Mouse (Mus musculus) myocyte (in vitro differentiated cells): ENCODE data around the gene Cdr2l. TPM values are rescaled to one million over a fixed set of nuclear protein-coding genes. Genes with fewer than 3 reads are reported as not detected.
A peak's percentile ranks its signal among the peaks of the same experiment; 100 is the strongest.

Source experiments
- H3K27me3 ChIP-seq: one replicate; pipeline ENCODE4 v1.6.1; 2011; ENCODE audit not compliant: control insufficient read depth, insufficient read depth, insufficient read length
- H3K36me3 ChIP-seq: one replicate; pipeline ENCODE4 v1.6.1; 2011; ENCODE audit not compliant: control insufficient read depth, insufficient read depth
- H3K4me2 ChIP-seq: one replicate; pipeline ENCODE4 v1.6.1; 2011; ENCODE audit warnings: low read depth, control low read depth
- H3K4me3 ChIP-seq: one replicate; pipeline ENCODE4 v1.5.1; 2011; ENCODE audit warnings: mild to moderate bottlenecking, control low read depth, moderate library complexity
- H3K79me2 ChIP-seq: one replicate; pipeline ENCODE4 v1.6.1; 2011; ENCODE audit not compliant: control insufficient read depth, insufficient read depth
- H3ac ChIP-seq: one replicate; pipeline ENCODE4 v1.6.1; 2011; ENCODE audit not compliant: control insufficient read depth, insufficient read length
- CEBPB ChIP-seq: IDR thresholded peaks from 2 replicates; pipeline ENCODE4 v1.6.1; 2011; ENCODE audit warnings: mild to moderate bottlenecking, moderate library complexity; ENCODE audit not compliant: poor library complexity, insufficient read depth, severe bottlenecking
- E2F4 ChIP-seq: IDR thresholded peaks from one replicate; pipeline ENCODE4 v1.6.1; 2011; ENCODE audit warnings: mild to moderate bottlenecking, control low read depth, moderate library complexity; ENCODE audit not compliant: insufficient read depth
- MAX ChIP-seq: IDR thresholded peaks from one replicate; pipeline ENCODE4 v1.6.1; 2011; ENCODE audit warnings: low read depth, mild to moderate bottlenecking, control low read depth
- MYOD1 ChIP-seq, 3 experiments: IDR thresholded peaks; one replicate each; pipeline ENCODE4 v1.6.1; 2011; ENCODE audit warnings: control low read depth in 2 of 3, low read depth in 2 of 3, mild to moderate bottlenecking in 2 of 3, moderate library complexity in 1 of 3; ENCODE audit not compliant: insufficient read length in 2 of 3, control insufficient read depth in 1 of 3
- MYOG ChIP-seq, 3 experiments: IDR thresholded peaks; one replicate each; pipeline ENCODE4 v1.6.1; 2011; ENCODE audit warnings: control low read depth in 2 of 3, low read depth in 2 of 3, mild to moderate bottlenecking in 2 of 3; ENCODE audit not compliant: insufficient read length in 2 of 3, control insufficient read depth in 1 of 3, insufficient read depth in 1 of 3
- POLR2A ChIP-seq: IDR thresholded peaks from one replicate; pipeline ENCODE4 v1.6.1; 2011; ENCODE audit warnings: low read depth, mild to moderate bottlenecking, control low read depth, moderate library complexity; ENCODE audit not compliant: insufficient read length
- POLR2AphosphoS2 ChIP-seq: IDR thresholded peaks from one replicate; pipeline ENCODE4 v1.6.1; 2011; ENCODE audit warnings: low read depth, control low read depth; ENCODE audit not compliant: insufficient read length
- REST ChIP-seq: IDR thresholded peaks from one replicate; pipeline ENCODE4 v1.6.1; 2011; ENCODE audit warnings: mild to moderate bottlenecking, control low read depth, moderate library complexity; ENCODE audit not compliant: insufficient read depth, insufficient read length
- SRF ChIP-seq: IDR thresholded peaks from one replicate; pipeline ENCODE4 v1.6.1; 2011; ENCODE audit warnings: low read depth; ENCODE audit not compliant: control insufficient read depth, insufficient read length
- TCF12 ChIP-seq: IDR thresholded peaks from one replicate; pipeline ENCODE4 v1.6.1; 2011; ENCODE audit warnings: mild to moderate bottlenecking, control low read depth; ENCODE audit not compliant: poor library complexity, insufficient read depth, severe bottlenecking
- TCF3 ChIP-seq: IDR thresholded peaks from one replicate; pipeline ENCODE4 v1.6.1; 2011; ENCODE audit warnings: low read depth, control low read depth; ENCODE audit not compliant: insufficient read length
- USF1 ChIP-seq: IDR thresholded peaks from one replicate; pipeline ENCODE4 v1.6.1; 2011; ENCODE audit warnings: low read depth, mild to moderate bottlenecking, control low read depth, moderate library complexity
- polyA plus RNA-seq: library from polyadenylated mRNA; unstranded; fragments of >200 nt; fragmentation: generic; extraction: Trizol; gene quantifications from one replicate; pipeline ENCODE4 v1.2.1, GENCODE M21; 2012; ENCODE audit warnings: missing spikeins

The Cdr2l gene
- polyA plus RNA-seq, 1 experiment, result 52.8 TPM

- H3K4me3 ChIP-seq, result no peak overlapping the region
- no peaks in the 10 kb centered on the region for H3K36me3 ChIP-seq
- peaks cover 10% of the 10 kb centered on the region for H3K79me2 ChIP-seq
- no peaks in the 10 kb centered on the region for H3K27me3 ChIP-seq
- H3ac ChIP-seq, result no peak overlapping the region
- H3K4me2 ChIP-seq, result no peak overlapping the region
- TF ChIP-seq CEBPB (no peak), USF1 (no peak), MYOD1 (IDR thresholded peaks at IDR 0.05; ENCODE audit: control insufficient read depth in 1 of 3, insufficient read length in 2 of 3, low read depth in 2 of 3) (no peak), MAX (no peak), REST (no peak), POLR2AphosphoS2 (no peak), MYOG (IDR thresholded peaks at IDR 0.05; ENCODE audit: control insufficient read depth in 1 of 3, insufficient read depth in 1 of 3, insufficient read length in 2 of 3, low read depth in 2 of 3) (no peak), TCF12 (no peak), POLR2A (no peak), SRF (no peak), E2F4 (no peak), TCF3 (no peak)
Observed at GRCm38 (mm10) chr11:115409556-115409955, 27.8 kb downstream of the Cdr2l start.

DNA sequence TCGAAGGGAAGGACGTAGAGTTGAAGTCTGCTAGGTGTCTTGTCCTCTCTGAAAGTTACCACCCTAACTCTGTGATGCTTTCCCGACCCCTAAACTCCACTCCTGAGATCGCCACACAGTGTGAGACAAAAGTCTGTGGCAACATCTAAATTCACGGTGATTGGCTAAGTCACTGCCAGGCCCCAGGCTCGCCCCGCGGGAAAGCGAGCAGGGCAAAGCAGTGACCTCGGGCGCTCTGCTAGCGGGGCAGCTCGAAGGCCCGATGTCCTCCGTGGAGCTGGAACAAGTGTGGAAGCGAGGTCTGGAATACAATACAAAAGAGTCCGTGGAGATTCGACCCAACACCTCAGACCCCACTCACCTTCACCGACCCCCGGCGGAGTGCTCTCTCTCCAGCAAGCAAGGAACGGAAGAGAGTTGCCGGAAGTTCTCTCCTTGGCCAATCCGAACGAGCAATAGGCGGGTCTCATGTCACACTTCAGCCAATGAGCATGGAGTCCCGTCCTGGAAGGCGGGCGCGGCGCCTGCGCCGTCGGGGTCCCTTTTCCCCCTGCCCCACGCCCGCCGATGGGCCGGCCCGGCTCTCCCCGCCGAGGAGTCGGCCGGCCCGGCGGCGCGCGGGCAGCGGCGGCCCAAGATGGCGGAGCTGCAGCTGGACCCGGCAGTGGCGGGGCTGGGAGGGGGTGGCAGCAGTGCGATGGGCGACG, 38.0 kb downstream of the Cdr2l start, which contains the start of the genes Atp5h and Kctd2:
TSS of gene Atp5h (minus strand) at position 432 of the 707 bp plus-strand sequence.
TSS of gene Kctd2 (plus strand) at position 598 of the 707 bp plus-strand sequence.
- Histone ChIP-seq H3K4me3 (peak within 1 kb of the TSS; percentile 71), H3K4me2 (peak within 1 kb of the TSS; percentile 98), H3ac (peak within 1 kb of the TSS; percentile 78), H3K27me3 (no peaks in the 10 kb centered on the region), H3K36me3 (peaks cover 5% of the 10 kb centered on the region), H3K79me2 (peaks cover 33% of the 10 kb centered on the region)
- peak; percentile 84 for TF ChIP-seq POLR2A
- TF ChIP-seq USF1, result peak; percentile 45
- TF ChIP-seq SRF, result no peak

- Histone ChIP-seq H3K36me3 (peaks cover 5% of the 10 kb centered on the region), H3K4me3 (peak overlapping the region; percentile 71), H3K27me3 (no peaks in the 10 kb centered on the region), H3ac (peak overlapping the region; percentile 78), H3K79me2 (peaks cover 33% of the 10 kb centered on the region), H3K4me2 (peak overlapping the region; percentile 98)
- TF ChIP-seq CEBPB (no peak), MYOD1 (IDR thresholded peaks at IDR 0.05; ENCODE audit: control insufficient read depth in 1 of 3, insufficient read length in 2 of 3, low read depth in 2 of 3) (no peak), MYOG (IDR thresholded peaks at IDR 0.05; ENCODE audit: control insufficient read depth in 1 of 3, insufficient read depth in 1 of 3, insufficient read length in 2 of 3, low read depth in 2 of 3) (no peak), MAX (no peak), TCF12 (no peak), TCF3 (no peak), REST (no peak), POLR2A (no peak), USF1 (no peak)
Observed at GRCm38 (mm10) chr11:115420336-115421190, 38.8 kb downstream of the Cdr2l start.

GRCm38 (mm10) chr11:115421328-115421727, 39.6 kb downstream of the Cdr2l start:
- peaks cover 33% of the 10 kb centered on the region for H3K79me2 ChIP-seq
- H3K27me3 ChIP-seq, result no peaks in the 10 kb centered on the region
- peak overlapping the region; percentile 71 for H3K4me3 ChIP-seq
- H3K4me2 ChIP-seq, result peak overlapping the region; percentile 98
- H3K36me3 ChIP-seq, result peaks cover 6% of the 10 kb centered on the region
- H3ac ChIP-seq, result no peak overlapping the region
- TF ChIP-seq MYOD1 (IDR thresholded peaks at IDR 0.05; ENCODE audit: control insufficient read depth in 1 of 3, insufficient read length in 2 of 3, low read depth in 2 of 3) (no peak), POLR2AphosphoS2 (no peak), REST (no peak), TCF12 (no peak), POLR2A (no peak), MYOG (IDR thresholded peaks at IDR 0.05; ENCODE audit: control insufficient read depth in 1 of 3, insufficient read depth in 1 of 3, insufficient read length in 2 of 3, low read depth in 2 of 3) (no peak), SRF (no peak), TCF3 (no peak), CEBPB (no peak), MAX (no peak), E2F4 (no peak), USF1 (no peak)
